Mouse (Mus musculus): ENCODE data around the gene Anxa5. TPM values are rescaled to one million over a fixed set of nuclear protein-coding genes. Genes with fewer than 3 reads are reported as not detected.

The Anxa5 gene
- polyA plus RNA-seq (2016; fragmentation: Nextera tagmentation; extraction: Ambion mirVana) = 68.6 and 70.7 TPM in 2 replicates

GRCm38 (mm10) chr3:36475532-36476087 lies at the start of gene Anxa5, which contains the start of gene 1810062G17Rik:
Anxa5 (minus strand) TSS chr3:36475894.
1810062G17Rik (plus strand) TSS chr3:36475937.
- H3K27me3 ChIP-seq (replicated peaks) = no peaks in the 10 kb centered on the region
- H3K36me3 ChIP-seq = no peaks in the 10 kb centered on the region
- H3K4me2 ChIP-seq = peak within 1 kb of the TSS; percentile 93
- peak within 1 kb of the TSS; percentile 65 for H3K4me3 ChIP-seq
- under 1% methylated on average over 32 of the region's 32 CpGs for WGBS (ENCODE audit: insufficient replicate concordance)
- H3K9me3 ChIP-seq (replicated peaks) = no peaks in the 10 kb centered on the region
- H3K27ac ChIP-seq = peak within 1 kb of the TSS; percentile 78
- H3K9ac ChIP-seq = peak within 1 kb of the TSS; percentile 71
- peak; percentile 98 for ATAC-seq
- peaks cover 30% of the 10 kb centered on the region for H3K4me1 ChIP-seq

GRCm38 (mm10) chr3:36524466-36524865 lies 48.8 kb upstream of the Anxa5 start:
- WGBS (ENCODE audit: insufficient replicate concordance) = 51% methylated on average over 3 of the region's 3 CpGs
- Histone ChIP-seq H3K4me3 (no peak overlapping the region), H3K4me2 (no peak overlapping the region), H3K4me1 (0 out of 2 replicates have a peak, but pooled peaks cover 3% of the 10 kb centered on the region), H3K9ac (no peak overlapping the region), H3K9me3 (replicated peaks) (no peaks in the 10 kb centered on the region), H3K27ac (no peak overlapping the region), H3K27me3 (replicated peaks) (peaks cover 51% of the 10 kb centered on the region), H3K36me3 (no peaks in the 10 kb centered on the region)
- ATAC-seq = no peak

- H3K27ac ChIP-seq = no peak overlapping the region
- WGBS (ENCODE audit: insufficient replicate concordance) = 13% methylated on average over 4 of the region's 4 CpGs
- H3K27me3 ChIP-seq (replicated peaks) = peaks cover 48% of the 10 kb centered on the region
- H3K4me2 ChIP-seq = no peak overlapping the region
- H3K4me1 ChIP-seq = 0 out of 2 replicates have a peak, but pooled peaks cover 3% of the 10 kb centered on the region
- no peak for ATAC-seq
- no peaks in the 10 kb centered on the region for H3K36me3 ChIP-seq
- no peak overlapping the region for H3K4me3 ChIP-seq
- no peaks in the 10 kb centered on the region for H3K9me3 ChIP-seq (replicated peaks)
- no peak overlapping the region for H3K9ac ChIP-seq
These were observed 46.4 kb upstream of the Anxa5 start for GRCm38 (mm10) chr3:36522137-36522536.

- ATAC-seq = no peak
- peak within 1 kb of the TSS; percentile 64 for H3K4me2 ChIP-seq
- peak within 1 kb of the TSS; percentile 43 for H3K4me3 ChIP-seq
- no peaks in the 10 kb centered on the region for H3K36me3 ChIP-seq
- H3K4me1 ChIP-seq = 0 out of 2 replicates have a peak, but pooled peaks cover 3% of the 10 kb centered on the region
- H3K27me3 ChIP-seq (replicated peaks) = peaks cover 48% of the 10 kb centered on the region
- no peaks in the 10 kb centered on the region for H3K9me3 ChIP-seq (replicated peaks)
- H3K9ac ChIP-seq = no peak within 1 kb of the TSS
- H3K27ac ChIP-seq = no peak within 1 kb of the TSS
- WGBS (ENCODE audit: insufficient replicate concordance) = 3% methylated on average over 51 of the region's 51 CpGs
These were observed 45.7 kb upstream of the Anxa5 start, which contains the start of gene Gm11549 for GRCm38 (mm10) chr3:36521073-36522060. Gm11549 (minus strand) TSS chr3:36521813.

- Histone ChIP-seq H3K27ac (no peak overlapping the region), H3K9ac (no peak overlapping the region), H3K36me3 (no peaks in the 10 kb centered on the region), H3K9me3 (replicated peaks) (no peaks in the 10 kb centered on the region), H3K4me1 (0 out of 2 replicates have a peak, but pooled peaks cover 3% of the 10 kb centered on the region), H3K4me2 (no peak overlapping the region), H3K27me3 (replicated peaks) (peaks cover 19% of the 10 kb centered on the region), H3K4me3 (no peak overlapping the region)
- WGBS (ENCODE audit: insufficient replicate concordance) = 79% methylated on average over 9 of the region's 9 CpGs
- ATAC-seq = no peak
These were observed 40.5 kb upstream of the Anxa5 start for GRCm38 (mm10) chr3:36516196-36516595.

- no peaks in the 10 kb centered on the region for H3K9me3 ChIP-seq (replicated peaks)
- no peak for ATAC-seq
- H3K4me3 ChIP-seq = no peak overlapping the region
- H3K9ac ChIP-seq = no peak overlapping the region
- WGBS (ENCODE audit: insufficient replicate concordance) = 78% methylated on average over 6 of the region's 6 CpGs
- no peaks in the 10 kb centered on the region for H3K4me1 ChIP-seq
- no peak overlapping the region for H3K4me2 ChIP-seq
- H3K36me3 ChIP-seq = no peaks in the 10 kb centered on the region
- H3K27me3 ChIP-seq (replicated peaks) = no peaks in the 10 kb centered on the region
- no peak overlapping the region for H3K27ac ChIP-seq
These were observed 35.8 kb upstream of the Anxa5 start for GRCm38 (mm10) chr3:36511491-36511890.

GRCm38 (mm10) chr3:36505809-36506735 lies 30.4 kb upstream of the Anxa5 start:
- no peak overlapping the region for H3K4me2 ChIP-seq
- ATAC-seq = no peak
- no peak overlapping the region for H3K4me3 ChIP-seq
- H3K27me3 ChIP-seq (replicated peaks) = no peaks in the 10 kb centered on the region
- no peak overlapping the region for H3K9ac ChIP-seq
- H3K4me1 ChIP-seq = no peaks in the 10 kb centered on the region
- H3K36me3 ChIP-seq = no peaks in the 10 kb centered on the region
- H3K9me3 ChIP-seq (replicated peaks) = no peaks in the 10 kb centered on the region
- H3K27ac ChIP-seq = no peak overlapping the region
- 57% methylated on average over 10 of the region's 10 CpGs for WGBS (ENCODE audit: insufficient replicate concordance)

- Histone ChIP-seq H3K4me2 (no peak overlapping the region), H3K4me1 (no peaks in the 10 kb centered on the region), H3K9me3 (replicated peaks) (no peaks in the 10 kb centered on the region), H3K9ac (no peak overlapping the region), H3K27me3 (replicated peaks) (no peaks in the 10 kb centered on the region), H3K4me3 (no peak overlapping the region), H3K27ac (no peak overlapping the region), H3K36me3 (no peaks in the 10 kb centered on the region)
- no peak for ATAC-seq
- WGBS (ENCODE audit: insufficient replicate concordance) = 65% methylated on average over 8 of the region's 8 CpGs
These were observed 29.6 kb upstream of the Anxa5 start for GRCm38 (mm10) chr3:36505306-36505705.

GRCm38 (mm10) chr3:36501546-36501945 lies 25.9 kb upstream of the Anxa5 start:
- WGBS (ENCODE audit: insufficient replicate concordance) = 59% methylated on average over 7 of the region's 7 CpGs
- Histone ChIP-seq H3K27me3 (replicated peaks) (0 out of 2 replicates have a peak, but pooled peaks cover 2% of the 10 kb centered on the region), H3K36me3 (no peaks in the 10 kb centered on the region), H3K9ac (no peak overlapping the region), H3K27ac (no peak overlapping the region), H3K4me3 (no peak overlapping the region), H3K4me2 (no peak overlapping the region), H3K9me3 (replicated peaks) (no peaks in the 10 kb centered on the region), H3K4me1 (no peaks in the 10 kb centered on the region)
- ATAC-seq = no peak

GRCm38 (mm10) chr3:36500976-36501375 lies 25.3 kb upstream of the Anxa5 start:
- Histone ChIP-seq H3K4me3 (no peak overlapping the region), H3K4me2 (no peak overlapping the region), H3K9ac (no peak overlapping the region), H3K27me3 (replicated peaks) (0 out of 2 replicates have a peak, but pooled peaks cover 6% of the 10 kb centered on the region), H3K9me3 (replicated peaks) (no peaks in the 10 kb centered on the region), H3K4me1 (no peaks in the 10 kb centered on the region), H3K36me3 (no peaks in the 10 kb centered on the region), H3K27ac (no peak overlapping the region)
- ATAC-seq = no peak
- WGBS (ENCODE audit: insufficient replicate concordance) = 68% methylated on average over 8 of the region's 8 CpGs

- H3K4me3 ChIP-seq = no peak overlapping the region
- no peaks in the 10 kb centered on the region for H3K4me1 ChIP-seq
- no peaks in the 10 kb centered on the region for H3K36me3 ChIP-seq
- 81% methylated on average over 7 of the region's 7 CpGs for WGBS (ENCODE audit: insufficient replicate concordance)
- no peak overlapping the region for H3K4me2 ChIP-seq
- no peak for ATAC-seq
- H3K27me3 ChIP-seq (replicated peaks) = 0 out of 2 replicates have a peak, but pooled peaks cover 6% of the 10 kb centered on the region
- no peaks in the 10 kb centered on the region for H3K9me3 ChIP-seq (replicated peaks)
- H3K9ac ChIP-seq = no peak overlapping the region
- H3K27ac ChIP-seq = no peak overlapping the region
These were observed 23.7 kb upstream of the Anxa5 start for GRCm38 (mm10) chr3:36499418-36499817.

Data from liver, embryonic 12.5 days (tissue).